Mouse (Mus musculus): ENCODE measurements at regions not wholly inside any gene's neighbourhood (a gene's known extent, or its start where the extent isn't known, plus 50 kb on each side); places are given as distances from the start of the nearest gene placed in this dataset.

DNA sequence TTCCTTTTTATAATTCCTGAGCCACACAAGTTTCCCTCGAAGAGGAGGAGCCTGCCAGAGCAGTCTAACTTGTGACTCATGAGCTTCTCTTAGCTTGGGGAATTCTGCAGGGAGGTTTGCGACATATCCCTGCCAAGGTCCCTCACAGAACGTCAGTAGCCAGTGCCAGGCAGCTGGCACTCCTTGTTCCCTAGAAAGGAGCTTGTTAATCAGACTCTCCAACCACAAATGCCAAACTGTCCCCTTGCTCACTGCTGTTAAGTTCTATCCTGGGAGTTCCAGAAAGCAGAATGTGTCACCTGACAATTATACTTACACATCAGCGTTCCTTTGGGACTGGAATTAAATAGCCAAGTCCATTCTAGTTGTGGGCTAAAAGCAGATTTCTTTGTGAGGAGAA is 85.1 kb upstream of the Ccdc122 start:
- TF ChIP-seq POLR2A (IDR thresholded peaks at IDR 0.05; ENCODE audit: control insufficient read depth, extremely low read depth, insufficient read depth, low read length, poor library complexity) (no peak), CTCF (IDR thresholded peaks at IDR 0.05; ENCODE audit: borderline replicate concordance, control insufficient read depth, extremely low read depth, insufficient read depth, low read length, poor library complexity) (no peak)

Measured in thymus, adult 2 months (tissue).